Mouse (Mus musculus): ENCODE measurements at regions not wholly inside any gene's neighbourhood (a gene's known extent, or its start where the extent isn't known, plus 50 kb on each side); places are given as distances from the start of the nearest gene placed in this dataset.

- H3K27ac ChIP-seq: no peak overlapping the region
- 0 out of 2 replicates have a peak, but pooled peaks have one; percentile 56 for ATAC-seq (ENCODE audit: insufficient number of reproducible peaks, insufficient read depth, low FRiP score, low TSS enrichment)
- no peak overlapping the region for H3K9ac ChIP-seq
- peaks cover 12% of the 10 kb centered on the region for H3K4me1 ChIP-seq
- no peaks in the 10 kb centered on the region for H3K9me3 ChIP-seq
- 12% methylated on average over 6 of the region's 6 CpGs for WGBS
- no peaks in the 10 kb centered on the region for H3K36me3 ChIP-seq
- no peak overlapping the region for H3K4me3 ChIP-seq
- H3K27me3 ChIP-seq: no peaks in the 10 kb centered on the region
- H3K4me2 ChIP-seq (replicated peaks): no peak overlapping the region
These were observed 265.6 kb downstream of the Gm49356 start for GRCm38 (mm10) chr15:59154407-59155288.

DNA sequence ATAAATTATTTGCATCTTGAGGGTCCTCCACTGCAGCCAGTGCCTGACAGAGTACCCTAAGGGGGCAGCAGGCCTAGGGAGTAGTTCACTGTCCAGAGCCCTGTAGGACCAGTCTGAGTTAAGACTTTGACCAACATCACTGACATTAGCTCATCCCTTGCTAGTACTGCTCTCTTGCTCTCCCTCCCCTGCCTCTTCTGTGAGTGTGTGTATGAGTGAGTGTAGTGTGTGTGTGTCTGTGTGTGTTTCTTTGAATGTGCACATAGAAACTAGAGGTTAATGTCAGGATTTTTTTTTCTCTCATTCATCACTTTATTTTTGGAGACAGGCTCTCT lies 266.2 kb downstream of the Gm49356 start:
- Histone ChIP-seq H3K4me2 (replicated peaks) (no peak overlapping the region), H3K9ac (no peak overlapping the region), H3K4me3 (no peak overlapping the region), H3K4me1 (peaks cover 12% of the 10 kb centered on the region), H3K27ac (no peak overlapping the region), H3K9me3 (no peaks in the 10 kb centered on the region), H3K36me3 (no peaks in the 10 kb centered on the region), H3K27me3 (no peaks in the 10 kb centered on the region)
- ATAC-seq (ENCODE audit: insufficient number of reproducible peaks, insufficient read depth, low FRiP score, low TSS enrichment): no peak

- no peak overlapping the region for H3K4me2 ChIP-seq (replicated peaks)
- peaks cover 12% of the 10 kb centered on the region for H3K4me1 ChIP-seq
- 0 out of 2 replicates have a peak, but pooled peaks have one; percentile 44 for ATAC-seq (ENCODE audit: insufficient number of reproducible peaks, insufficient read depth, low FRiP score, low TSS enrichment)
- H3K27me3 ChIP-seq: no peaks in the 10 kb centered on the region
- H3K27ac ChIP-seq: no peak overlapping the region
- H3K36me3 ChIP-seq: no peaks in the 10 kb centered on the region
- 82% methylated on average over 7 of the region's 7 CpGs for WGBS
- H3K4me3 ChIP-seq: no peak overlapping the region
- H3K9me3 ChIP-seq: no peaks in the 10 kb centered on the region
- H3K9ac ChIP-seq: no peak overlapping the region
These were observed 267.2 kb downstream of the Gm49356 start for GRCm38 (mm10) chr15:59156328-59156727.

- Histone ChIP-seq H3K9ac (no peak overlapping the region), H3K9me3 (no peaks in the 10 kb centered on the region), H3K4me3 (no peak overlapping the region), H3K27me3 (no peaks in the 10 kb centered on the region), H3K4me1 (peaks cover 12% of the 10 kb centered on the region), H3K27ac (no peak overlapping the region), H3K4me2 (replicated peaks) (no peak overlapping the region), H3K36me3 (no peaks in the 10 kb centered on the region)
- WGBS: 92% methylated on average over 4 of the region's 4 CpGs
- ATAC-seq (ENCODE audit: insufficient number of reproducible peaks, insufficient read depth, low FRiP score, low TSS enrichment): no peak
These were observed 269.7 kb downstream of the Gm49356 start for GRCm38 (mm10) chr15:59158760-59159159.

- Histone ChIP-seq H3K9ac (no peak overlapping the region), H3K4me1 (no peaks in the 10 kb centered on the region), H3K36me3 (no peaks in the 10 kb centered on the region), H3K27ac (no peak overlapping the region), H3K9me3 (no peaks in the 10 kb centered on the region), H3K4me3 (no peak overlapping the region), H3K4me2 (replicated peaks) (no peak overlapping the region), H3K27me3 (no peaks in the 10 kb centered on the region)
- 95% methylated on average over 16 of the region's 17 CpGs for WGBS
- ATAC-seq (ENCODE audit: insufficient number of reproducible peaks, insufficient read depth, low FRiP score, low TSS enrichment): no peak
These were observed 272.1 kb downstream of the Gm49356 start for GRCm38 (mm10) chr15:59160931-59161920.

- Histone ChIP-seq H3K36me3 (no peaks in the 10 kb centered on the region), H3K4me1 (no peaks in the 10 kb centered on the region), H3K27me3 (no peaks in the 10 kb centered on the region), H3K4me2 (replicated peaks) (no peak overlapping the region), H3K9me3 (no peaks in the 10 kb centered on the region), H3K9ac (no peak overlapping the region), H3K27ac (no peak overlapping the region), H3K4me3 (no peak overlapping the region)
- no peak for ATAC-seq (ENCODE audit: insufficient number of reproducible peaks, insufficient read depth, low FRiP score, low TSS enrichment)
- WGBS: 87% methylated on average over 8 of the region's 8 CpGs
These were observed 279.0 kb downstream of the Gm49356 start for GRCm38 (mm10) chr15:59167937-59168659.

GRCm38 (mm10) chr15:59168660-59169170 lies 279.6 kb downstream of the Gm49356 start:
- Histone ChIP-seq H3K9me3 (no peaks in the 10 kb centered on the region), H3K9ac (no peak overlapping the region), H3K4me2 (replicated peaks) (no peak overlapping the region), H3K4me1 (no peaks in the 10 kb centered on the region), H3K4me3 (no peak overlapping the region), H3K27ac (no peak overlapping the region), H3K27me3 (no peaks in the 10 kb centered on the region), H3K36me3 (no peaks in the 10 kb centered on the region)
- ATAC-seq (ENCODE audit: insufficient number of reproducible peaks, insufficient read depth, low FRiP score, low TSS enrichment): no peak
- WGBS: 81% methylated on average over 4 of the region's 4 CpGs

GRCm38 (mm10) chr15:59169237-59169797 lies 280.2 kb downstream of the Gm49356 start:
- no peak overlapping the region for H3K27ac ChIP-seq
- no peaks in the 10 kb centered on the region for H3K4me1 ChIP-seq
- no peak for ATAC-seq (ENCODE audit: insufficient number of reproducible peaks, insufficient read depth, low FRiP score, low TSS enrichment)
- H3K27me3 ChIP-seq: no peaks in the 10 kb centered on the region
- no peak overlapping the region for H3K4me2 ChIP-seq (replicated peaks)
- no peaks in the 10 kb centered on the region for H3K9me3 ChIP-seq
- H3K36me3 ChIP-seq: no peaks in the 10 kb centered on the region
- WGBS: 93% methylated on average over 12 of the region's 12 CpGs
- H3K9ac ChIP-seq: no peak overlapping the region
- H3K4me3 ChIP-seq: no peak overlapping the region

- no peaks in the 10 kb centered on the region for H3K4me1 ChIP-seq
- H3K36me3 ChIP-seq: no peaks in the 10 kb centered on the region
- no peak overlapping the region for H3K9ac ChIP-seq
- no peaks in the 10 kb centered on the region for H3K27me3 ChIP-seq
- ATAC-seq (ENCODE audit: insufficient number of reproducible peaks, insufficient read depth, low FRiP score, low TSS enrichment): no peak
- no peak overlapping the region for H3K4me2 ChIP-seq (replicated peaks)
- H3K27ac ChIP-seq: no peak overlapping the region
- WGBS: 95% methylated on average over 3 of the region's 3 CpGs
- H3K9me3 ChIP-seq: no peaks in the 10 kb centered on the region
- no peak overlapping the region for H3K4me3 ChIP-seq
These were observed 280.7 kb downstream of the Gm49356 start for GRCm38 (mm10) chr15:59169831-59170230.

GRCm38 (mm10) chr15:59171120-59171519 lies 282.0 kb downstream of the Gm49356 start:
- H3K4me2 ChIP-seq (replicated peaks): no peak overlapping the region
- no peaks in the 10 kb centered on the region for H3K36me3 ChIP-seq
- WGBS: 22% methylated on average over 6 of the region's 6 CpGs
- ATAC-seq (ENCODE audit: insufficient number of reproducible peaks, insufficient read depth, low FRiP score, low TSS enrichment): no peak
- no peak overlapping the region for H3K9ac ChIP-seq
- no peak overlapping the region for H3K27ac ChIP-seq
- no peaks in the 10 kb centered on the region for H3K4me1 ChIP-seq
- no peaks in the 10 kb centered on the region for H3K27me3 ChIP-seq
- no peak overlapping the region for H3K4me3 ChIP-seq
- H3K9me3 ChIP-seq: no peaks in the 10 kb centered on the region
